Mouse (Mus musculus) C2C12 (cell line): Measurements from ENCODE around the gene Tfb1m.

ENCODE experiments used
- CTCF ChIP-seq: IDR thresholded peaks from one replicate; pipeline ENCODE4 v1.5.1; 2011; ENCODE audit not compliant: control insufficient read depth, insufficient read depth, insufficient read length
- MYOG ChIP-seq: IDR thresholded peaks from one replicate; pipeline ENCODE4 v1.6.1; 2011; ENCODE audit not compliant: control insufficient read depth, insufficient read length; ENCODE audit errors: extremely low read depth

DNA sequence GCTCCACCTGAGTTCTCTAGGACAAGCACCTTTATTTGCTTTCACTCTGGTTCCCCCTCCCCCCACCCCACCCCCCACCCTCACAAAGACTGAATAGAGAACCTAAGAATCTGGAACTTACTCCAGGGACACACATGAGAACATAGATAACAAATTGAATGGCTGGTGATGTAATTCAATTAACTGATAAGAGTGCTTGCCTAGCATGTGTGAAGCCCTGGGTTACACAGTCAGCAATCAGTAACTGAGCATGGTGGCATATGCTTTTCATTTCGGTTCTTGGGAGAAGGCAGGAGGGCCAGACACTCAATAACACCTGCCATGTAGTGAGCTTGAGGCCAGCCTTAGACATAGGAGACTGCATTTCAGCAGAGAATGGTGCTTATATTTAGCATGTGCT is 1.3 kb downstream of the Tfb1m start:
- no peak for TF ChIP-seq MYOG
- TF ChIP-seq CTCF, result no peak
